Mouse (Mus musculus): ENCODE results near the gene Cdcp1. TPM values are rescaled to one million over a fixed set of nuclear protein-coding genes. Genes with fewer than 3 reads are reported as not detected.

Gene Cdcp1
- total RNA-seq, 1 experiment, result 3.3 TPM

DNA sequence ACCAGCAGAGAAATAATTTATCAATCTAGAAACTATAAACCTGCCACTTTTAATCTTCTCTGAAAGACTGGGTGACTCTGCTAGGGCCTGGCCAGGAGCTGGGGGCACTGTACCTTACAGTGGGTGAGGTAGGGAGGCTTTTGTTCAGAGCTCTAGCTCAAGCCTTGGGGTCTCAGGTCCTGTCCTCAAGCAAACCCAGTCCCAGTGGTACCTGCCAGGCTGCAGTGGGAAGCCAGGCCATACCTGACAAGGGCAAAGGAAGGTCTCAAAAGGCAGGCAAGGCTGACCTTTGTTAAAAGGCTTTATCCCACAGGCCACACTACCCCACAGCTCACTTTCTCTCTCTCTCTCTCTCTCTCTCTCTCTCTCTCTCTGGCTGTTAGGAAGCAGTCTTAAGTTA lies 12.8 kb upstream of the Cdcp1 start:
- TF ChIP-seq MAFK (IDR thresholded peaks at IDR 0.05; ENCODE audit: insufficient read depth, low read depth, low read length) (no peak), ZC3H11A (IDR thresholded peaks at IDR 0.05; ENCODE audit: borderline replicate concordance, low read depth, low read length) (no peak), CHD2 (IDR thresholded peaks at IDR 0.05; ENCODE audit: low read depth, low read length) (no peak), HCFC1 (IDR thresholded peaks at IDR 0.05; ENCODE audit: borderline replicate concordance, insufficient read depth, low read length) (no peak), ZNF384 (IDR thresholded peaks at IDR 0.05; ENCODE audit: low read depth, low read length) (no peak)
- Histone ChIP-seq H3K4me3 (ENCODE audit: insufficient read depth in 1 of 2, low read depth in 1 of 2, low read length in 2 of 2, poor library complexity in 1 of 2, severe bottlenecking in 1 of 2) (no peak overlapping the region), H3K9ac (ENCODE audit: insufficient read depth, low read depth, low read length, poor library complexity, severe bottlenecking) (no peak overlapping the region), H3K36me3 (ENCODE audit: control insufficient read depth, insufficient read depth, low read length, poor library complexity, severe bottlenecking) (no peaks in the 10 kb centered on the region), H3K27ac (ENCODE audit: insufficient read depth, low read depth, low read length, poor library complexity, severe bottlenecking) (no peak overlapping the region), H3K9me3 (ENCODE audit: control insufficient read depth, insufficient read depth, low read depth, low read length) (no peaks in the 10 kb centered on the region), H3K4me1 (ENCODE audit: control insufficient read depth in 2 of 2, insufficient read depth in 2 of 2, low read length in 2 of 2, poor library complexity in 1 of 2) (no peaks in the 10 kb centered on the region)
- in situ Hi-C loops (cut with MboI; ENCODE audit: low sequenced_read_pairs in 2 of 2, unreplicated experiment in 2 of 2), result no loop called here
- DNase-seq (ENCODE audit: low read depth, low spot score), result no peak

GRCm38 (mm10) chr9:123227106-123227750 lies 11.4 kb upstream of the Cdcp1 start:
- H3K9me3 ChIP-seq (ENCODE audit: control insufficient read depth, insufficient read depth, low read depth, low read length), result no peaks in the 10 kb centered on the region
- H3K27ac ChIP-seq (ENCODE audit: insufficient read depth, low read depth, low read length, poor library complexity, severe bottlenecking), result no peak overlapping the region
- no peak overlapping the region for H3K9ac ChIP-seq (ENCODE audit: insufficient read depth, low read depth, low read length, poor library complexity, severe bottlenecking)
- in situ Hi-C loops (cut with MboI; ENCODE audit: low sequenced_read_pairs in 2 of 2, unreplicated experiment in 2 of 2), result no loop called here
- H3K4me3 ChIP-seq (ENCODE audit: insufficient read depth in 1 of 2, low read depth in 1 of 2, low read length in 2 of 2, poor library complexity in 1 of 2, severe bottlenecking in 1 of 2), result no peak overlapping the region
- no peak for DNase-seq (ENCODE audit: low read depth, low spot score)
- no peaks in the 10 kb centered on the region for H3K36me3 ChIP-seq (ENCODE audit: control insufficient read depth, insufficient read depth, low read length, poor library complexity, severe bottlenecking)
- no peaks in the 10 kb centered on the region for H3K4me1 ChIP-seq (ENCODE audit: control insufficient read depth in 2 of 2, insufficient read depth in 2 of 2, low read length in 2 of 2, poor library complexity in 1 of 2)
- no peak for TF ChIP-seq ZC3H11A (IDR thresholded peaks at IDR 0.05; ENCODE audit: borderline replicate concordance, low read depth, low read length)
- no peak for TF ChIP-seq HCFC1 (IDR thresholded peaks at IDR 0.05; ENCODE audit: borderline replicate concordance, insufficient read depth, low read length)
- no peak for TF ChIP-seq CHD2 (IDR thresholded peaks at IDR 0.05; ENCODE audit: low read depth, low read length)
- no peak for TF ChIP-seq ZNF384 (IDR thresholded peaks at IDR 0.05; ENCODE audit: low read depth, low read length)
- TF ChIP-seq MAFK (IDR thresholded peaks at IDR 0.05; ENCODE audit: insufficient read depth, low read depth, low read length), result no peak

- H3K27ac ChIP-seq (ENCODE audit: insufficient read depth, low read depth, low read length, poor library complexity, severe bottlenecking), result no peak overlapping the region
- in situ Hi-C loops (cut with MboI; ENCODE audit: low sequenced_read_pairs in 2 of 2, unreplicated experiment in 2 of 2), result no loop called here
- TF ChIP-seq HCFC1 (IDR thresholded peaks at IDR 0.05; ENCODE audit: borderline replicate concordance, insufficient read depth, low read length) (no peak), ZNF384 (IDR thresholded peaks at IDR 0.05; ENCODE audit: low read depth, low read length) (no peak), MAFK (IDR thresholded peaks at IDR 0.05; ENCODE audit: insufficient read depth, low read depth, low read length) (no peak), CHD2 (IDR thresholded peaks at IDR 0.05; ENCODE audit: low read depth, low read length) (no peak), ZC3H11A (IDR thresholded peaks at IDR 0.05; ENCODE audit: borderline replicate concordance, low read depth, low read length) (no peak)
- H3K36me3 ChIP-seq (ENCODE audit: control insufficient read depth, insufficient read depth, low read length, poor library complexity, severe bottlenecking), result no peaks in the 10 kb centered on the region
- H3K4me3 ChIP-seq (ENCODE audit: insufficient read depth in 1 of 2, low read depth in 1 of 2, low read length in 2 of 2, poor library complexity in 1 of 2, severe bottlenecking in 1 of 2), result no peak overlapping the region
- no peak for DNase-seq (ENCODE audit: low read depth, low spot score)
- no peaks in the 10 kb centered on the region for H3K9me3 ChIP-seq (ENCODE audit: control insufficient read depth, insufficient read depth, low read depth, low read length)
- H3K4me1 ChIP-seq (ENCODE audit: control insufficient read depth in 2 of 2, insufficient read depth in 2 of 2, low read length in 2 of 2, poor library complexity in 1 of 2), result no peaks in the 10 kb centered on the region
- no peak overlapping the region for H3K9ac ChIP-seq (ENCODE audit: insufficient read depth, low read depth, low read length, poor library complexity, severe bottlenecking)
Measured at GRCm38 (mm10) chr9:123224863-123225431, 9.1 kb upstream of the Cdcp1 start.

GRCm38 (mm10) chr9:123219826-123220225 lies 4.0 kb upstream of the Cdcp1 start:
- TF ChIP-seq ZNF384 (IDR thresholded peaks at IDR 0.05; ENCODE audit: low read depth, low read length) (no peak), MAFK (IDR thresholded peaks at IDR 0.05; ENCODE audit: insufficient read depth, low read depth, low read length) (no peak)
- H3K36me3 ChIP-seq (ENCODE audit: control insufficient read depth, insufficient read depth, low read length, poor library complexity, severe bottlenecking), result no peaks in the 10 kb centered on the region
- no peak overlapping the region for H3K27ac ChIP-seq (ENCODE audit: insufficient read depth, low read depth, low read length, poor library complexity, severe bottlenecking)
- H3K4me3 ChIP-seq (ENCODE audit: insufficient read depth in 1 of 2, low read depth in 1 of 2, low read length in 2 of 2, poor library complexity in 1 of 2, severe bottlenecking in 1 of 2), result no peak overlapping the region
- H3K9me3 ChIP-seq (ENCODE audit: control insufficient read depth, insufficient read depth, low read depth, low read length), result no peaks in the 10 kb centered on the region
- peaks cover 0 to 2% of the 10 kb centered on the region in 2 experiments; a peak in 1 of 4 replicates for H3K4me1 ChIP-seq (ENCODE audit: control insufficient read depth in 2 of 2, insufficient read depth in 2 of 2, low read length in 2 of 2, poor library complexity in 1 of 2)
- no peak for DNase-seq (ENCODE audit: low read depth, low spot score)
- H3K9ac ChIP-seq (ENCODE audit: insufficient read depth, low read depth, low read length, poor library complexity, severe bottlenecking), result no peak overlapping the region
- in situ Hi-C loops (cut with MboI; ENCODE audit: low sequenced_read_pairs in 2 of 2, unreplicated experiment in 2 of 2), result no loop called here
